Mouse (Mus musculus) stomach, embryonic 16.5 days (tissue): ENCODE results near the gene Parp16. TPM values are rescaled to one million over a fixed set of nuclear protein-coding genes. Genes with fewer than 3 reads are reported as not detected.

Source experiments
- ATAC-seq: fragments of 200-750 bp; cut with Nextera tagmentation; 2 replicates; pipeline ENCODE4 v1.8.0; 2017; ENCODE audit warnings: moderate number of reproducible peaks, moderate TSS enrichment; ENCODE audit not compliant: insufficient read depth, low FRiP score
- H3K27ac ChIP-seq: fragments of 300-500 bp; sonication (generic); 2 replicates; pipeline ENCODE4 v1.5.1; 2014; ENCODE audit warnings: low read length
- H3K27me3 ChIP-seq: fragments of 300-500 bp; sonication (generic); 2 replicates; pipeline ENCODE4 v1.6.1; 2014; ENCODE audit warnings: low read length, control low read depth, mixed read lengths; ENCODE audit not compliant: control insufficient read depth, insufficient read depth
- H3K36me3 ChIP-seq: fragments of 300-500 bp; sonication (generic); 2 replicates; pipeline ENCODE4 v1.6.1; 2014; ENCODE audit warnings: low read length; ENCODE audit not compliant: control insufficient read depth, insufficient read depth
- H3K4me1 ChIP-seq: fragments of 300-500 bp; sonication (generic); 2 replicates; pipeline ENCODE4 v1.6.1; 2014; ENCODE audit warnings: low read length, control low read depth, mixed read lengths; ENCODE audit not compliant: control insufficient read depth, insufficient read depth
- H3K4me2 ChIP-seq: fragments of 300-500 bp; sonication (generic); 2 replicates; pipeline ENCODE4 v1.6.1; 2014; ENCODE audit warnings: low read depth, low read length, mixed read lengths
- H3K4me3 ChIP-seq: fragments of 300-500 bp; sonication (generic); replicated peaks from 2 replicates; pipeline ENCODE4 v1.5.1; 2014; ENCODE audit warnings: mild to moderate bottlenecking, low read length
- H3K9ac ChIP-seq: fragments of 300-500 bp; sonication (generic); 2 replicates; pipeline ENCODE4 v1.6.1; 2014; ENCODE audit warnings: low read length
- H3K9me3 ChIP-seq: fragments of 300-500 bp; sonication (generic); replicated peaks from 2 replicates; pipeline ENCODE4 v1.6.1; 2016; ENCODE audit warnings: low read length, control low read depth; ENCODE audit not compliant: control insufficient read depth
- WGBS: fragments of 180-500 bp; shearing (Covaris S2); extraction: QIAGEN DNeasy Blood & Tissue Kit; methylation state at CpG from one replicate; pipeline ENCODE4 v1.1.7; 2014; 5-methylcytosine and 5-hydroxymethylcytosine counted together
- polyA plus RNA-seq: library from polyadenylated mRNA; unstranded; fragments of >200 nt; fragmentation: Nextera tagmentation; extraction: Ambion mirVana; gene quantifications from 2 replicates; pipeline ENCODE4 v1.2.1, GENCODE M21; 2015

The Parp16 gene
- polyA plus RNA-seq, 1 experiment from 2014 or later: 7.6 TPM

DNA sequence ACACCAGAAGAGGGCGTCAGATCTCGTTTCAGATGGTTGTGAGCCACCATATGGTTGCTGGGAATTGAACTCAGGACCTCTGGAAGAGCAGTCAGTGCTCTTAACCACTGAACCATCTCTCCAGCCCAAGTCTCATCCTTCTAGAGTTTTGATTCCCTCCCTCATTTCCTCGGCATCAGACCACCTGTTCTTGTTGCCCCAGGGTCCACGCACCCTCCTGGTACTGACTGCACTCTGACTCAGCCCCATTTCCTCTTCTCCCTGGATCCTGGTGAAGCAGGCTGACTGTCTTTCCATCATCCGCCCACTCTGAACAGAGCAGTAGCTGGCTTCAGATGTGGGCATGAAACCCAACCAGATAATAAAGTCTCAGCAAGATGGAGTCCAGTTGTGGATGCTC is 46.8 kb downstream of the Parp16 start:
- H3K27me3 ChIP-seq: no peaks in the 10 kb centered on the region
- peaks cover 31% of the 10 kb centered on the region for H3K4me1 ChIP-seq
- no peaks in the 10 kb centered on the region for H3K9me3 ChIP-seq
- no peak for ATAC-seq
- no peak overlapping the region for H3K4me2 ChIP-seq
- H3K9ac ChIP-seq: no peak overlapping the region
- no peaks in the 10 kb centered on the region for H3K36me3 ChIP-seq
- 60% methylated on average over 5 of the region's 5 CpGs for WGBS
- H3K4me3 ChIP-seq: no peak overlapping the region
- no peak overlapping the region for H3K27ac ChIP-seq

- no peaks in the 10 kb centered on the region for H3K27me3 ChIP-seq
- peaks cover 24% of the 10 kb centered on the region for H3K4me1 ChIP-seq
- no peaks in the 10 kb centered on the region for H3K36me3 ChIP-seq
- no peak overlapping the region for H3K4me3 ChIP-seq
- no peak overlapping the region for H3K9ac ChIP-seq
- peak overlapping the region; percentile 64 for H3K27ac ChIP-seq
- H3K9me3 ChIP-seq: no peaks in the 10 kb centered on the region
- peak; percentile 35; the same call in 1 of the 2 replicates for ATAC-seq
- no peak overlapping the region for H3K4me2 ChIP-seq
- 28% methylated on average over 4 of the region's 4 CpGs for WGBS
Observed at GRCm38 (mm10) chr9:65243249-65243648, 48.1 kb downstream of the Parp16 start.

GRCm38 (mm10) chr9:65244036-65244806 is 49.1 kb downstream of the Parp16 start:
- no peaks in the 10 kb centered on the region for H3K27me3 ChIP-seq
- H3K4me2 ChIP-seq: no peak overlapping the region
- no peaks in the 10 kb centered on the region for H3K36me3 ChIP-seq
- ATAC-seq: no peak
- no peak overlapping the region for H3K9ac ChIP-seq
- no peak overlapping the region; the same call in 1 of the 2 replicates for H3K27ac ChIP-seq
- H3K9me3 ChIP-seq: no peaks in the 10 kb centered on the region
- H3K4me3 ChIP-seq: no peak overlapping the region
- peaks cover 18% of the 10 kb centered on the region for H3K4me1 ChIP-seq
- 38% methylated on average over 9 of the region's 9 CpGs for WGBS

GRCm38 (mm10) chr9:65247502-65248376 is 52.6 kb downstream of the Parp16 start:
- Histone ChIP-seq H3K9me3 (no peaks in the 10 kb centered on the region), H3K9ac (no peak overlapping the region), H3K4me2 (no peak overlapping the region), H3K27me3 (no peaks in the 10 kb centered on the region), H3K4me1 (peaks cover 16% of the 10 kb centered on the region), H3K27ac (no peak overlapping the region), H3K4me3 (no peak overlapping the region), H3K36me3 (no peaks in the 10 kb centered on the region)
- no peak for ATAC-seq
- WGBS: 70% methylated on average over 16 of the region's 16 CpGs

- Histone ChIP-seq H3K4me2 (no peak overlapping the region), H3K27ac (no peak overlapping the region), H3K27me3 (no peaks in the 10 kb centered on the region), H3K4me1 (peaks cover 10% of the 10 kb centered on the region), H3K9me3 (no peaks in the 10 kb centered on the region), H3K4me3 (no peak overlapping the region), H3K36me3 (no peaks in the 10 kb centered on the region), H3K9ac (no peak overlapping the region)
- no peak for ATAC-seq
- 65% methylated on average over 5 of the region's 5 CpGs for WGBS
Observed at GRCm38 (mm10) chr9:65248377-65248690, 53.2 kb downstream of the Parp16 start.

DNA sequence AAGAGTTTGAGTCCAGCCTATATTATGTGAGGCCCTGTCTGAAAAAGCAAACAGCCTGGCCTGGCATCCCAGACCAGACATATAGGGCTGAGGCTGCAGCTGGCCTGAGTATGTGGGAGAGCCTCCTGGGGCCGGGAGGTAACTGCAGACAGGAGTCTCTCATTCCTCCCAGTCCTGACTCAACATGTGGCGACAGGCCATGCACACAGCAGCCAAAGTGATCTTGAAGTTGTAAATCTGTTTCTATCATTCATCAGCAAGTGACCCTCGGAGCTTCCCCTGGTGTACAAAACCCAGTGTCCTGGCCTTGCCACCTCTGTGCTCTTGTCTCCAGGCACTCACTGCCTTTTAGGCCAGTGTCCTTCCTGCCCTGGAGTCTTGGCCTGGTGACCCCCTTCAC is 56.9 kb downstream of the Parp16 start:
- Histone ChIP-seq H3K9me3 (no peaks in the 10 kb centered on the region), H3K4me1 (no peaks in the 10 kb centered on the region), H3K36me3 (no peaks in the 10 kb centered on the region), H3K4me3 (no peak overlapping the region), H3K9ac (no peak overlapping the region), H3K27ac (no peak overlapping the region), H3K27me3 (no peaks in the 10 kb centered on the region), H3K4me2 (no peak overlapping the region)
- WGBS: 60% methylated on average over 3 of the region's 3 CpGs
- no peak for ATAC-seq

- H3K4me3 ChIP-seq: no peak overlapping the region
- H3K4me2 ChIP-seq: no peak overlapping the region
- no peaks in the 10 kb centered on the region for H3K9me3 ChIP-seq
- no peaks in the 10 kb centered on the region for H3K27me3 ChIP-seq
- no peak overlapping the region for H3K9ac ChIP-seq
- WGBS: 77% methylated on average over 11 of the region's 11 CpGs
- no peaks in the 10 kb centered on the region for H3K36me3 ChIP-seq
- H3K4me1 ChIP-seq: no peaks in the 10 kb centered on the region
- no peak overlapping the region for H3K27ac ChIP-seq
- ATAC-seq: peak; percentile 29; the same call in 1 of the 2 replicates
Observed at GRCm38 (mm10) chr9:65255906-65256600, 60.9 kb downstream of the Parp16 start.

- H3K4me1 ChIP-seq: no peaks in the 10 kb centered on the region
- H3K27ac ChIP-seq: no peak overlapping the region
- H3K4me2 ChIP-seq: no peak overlapping the region
- no peaks in the 10 kb centered on the region for H3K36me3 ChIP-seq
- H3K9ac ChIP-seq: no peak overlapping the region
- no peak for ATAC-seq
- no peak overlapping the region for H3K4me3 ChIP-seq
- no peaks in the 10 kb centered on the region for H3K27me3 ChIP-seq
- no peaks in the 10 kb centered on the region for H3K9me3 ChIP-seq
- 77% methylated on average over 9 of the region's 9 CpGs for WGBS
Observed at GRCm38 (mm10) chr9:65257218-65257910, 62.2 kb downstream of the Parp16 start.
